Mouse (Mus musculus): ENCODE measurements around the gene Atxn7. TPM values are rescaled to one million over a fixed set of nuclear protein-coding genes. Genes with fewer than 3 reads are reported as not detected.
"Not testable (repeated sequence)": the region's sequence is repeated elsewhere in the genome, so short reads cannot be mapped to it uniquely, and the experiment has no call there.

Gene Atxn7
- polyA plus RNA-seq, 1 experiment from 2014 or later: 5.0 TPM

- H3K27ac ChIP-seq: no peak overlapping the region
- no peak overlapping the region for H3K9ac ChIP-seq
- no peaks in the 10 kb centered on the region for H3K9me3 ChIP-seq
- H3K4me1 ChIP-seq: no peaks in the 10 kb centered on the region
- 70% methylated on average over 2 of the region's 2 CpGs for WGBS
- no peak overlapping the region for H3K4me3 ChIP-seq
- no peaks in the 10 kb centered on the region for H3K27me3 ChIP-seq (replicated peaks)
- no peak for ATAC-seq (replicated peaks)
- no peak overlapping the region for H3K4me2 ChIP-seq
- no peaks in the 10 kb centered on the region for H3K36me3 ChIP-seq (replicated peaks)
These were observed 75.1 kb downstream of the Atxn7 start for GRCm38 (mm10) chr14:14036352-14036751.

GRCm38 (mm10) chr14:14038233-14038632 is 77.0 kb downstream of the Atxn7 start:
- Histone ChIP-seq H3K4me3 (no peak overlapping the region), H3K4me2 (no peak overlapping the region), H3K27ac (no peak overlapping the region), H3K9me3 (no peaks in the 10 kb centered on the region), H3K4me1 (no peaks in the 10 kb centered on the region), H3K9ac (no peak overlapping the region), H3K36me3 (replicated peaks) (no peaks in the 10 kb centered on the region), H3K27me3 (replicated peaks) (no peaks in the 10 kb centered on the region)
- 84% methylated on average over 2 of the region's 2 CpGs for WGBS
- no peak for ATAC-seq (replicated peaks)

- Histone ChIP-seq H3K9me3 (no peaks in the 10 kb centered on the region), H3K36me3 (replicated peaks) (no peaks in the 10 kb centered on the region), H3K27me3 (replicated peaks) (no peaks in the 10 kb centered on the region), H3K9ac (no peak overlapping the region), H3K4me2 (no peak overlapping the region), H3K27ac (no peak overlapping the region), H3K4me3 (no peak overlapping the region), H3K4me1 (no peaks in the 10 kb centered on the region)
- 74% methylated on average over 4 of the region's 4 CpGs for WGBS
- ATAC-seq (replicated peaks): no peak
These were observed 81.1 kb downstream of the Atxn7 start for GRCm38 (mm10) chr14:14042336-14042735.

- Histone ChIP-seq H3K9ac (no peak overlapping the region), H3K36me3 (replicated peaks) (no peaks in the 10 kb centered on the region; the same call in 1 of the 2 replicates), H3K4me1 (no peaks in the 10 kb centered on the region), H3K27me3 (replicated peaks) (no peaks in the 10 kb centered on the region), H3K27ac (no peak overlapping the region), H3K4me2 (no peak overlapping the region), H3K9me3 (no peaks in the 10 kb centered on the region), H3K4me3 (no peak overlapping the region)
- 94% methylated on average over 2 of the region's 2 CpGs for WGBS
- ATAC-seq (replicated peaks): peak; percentile 88; the same call in 1 of the 2 replicates
These were observed 93.1 kb downstream of the Atxn7 start for GRCm38 (mm10) chr14:14054386-14054785.

GRCm38 (mm10) chr14:14059606-14060005 is 98.4 kb downstream of the Atxn7 start:
- not testable (repeated sequence) for H3K27ac ChIP-seq; H3K36me3 ChIP-seq (replicated peaks); ATAC-seq (replicated peaks); H3K9me3 ChIP-seq; H3K27me3 ChIP-seq (replicated peaks); H3K4me2 ChIP-seq; H3K4me3 ChIP-seq; H3K9ac ChIP-seq; H3K4me1 ChIP-seq

- Histone ChIP-seq H3K9ac (no peak overlapping the region), H3K4me2 (no peak overlapping the region), H3K4me3 (no peak overlapping the region), H3K36me3 (replicated peaks) (no peaks in the 10 kb centered on the region), H3K27ac (no peak overlapping the region), H3K9me3 (no peaks in the 10 kb centered on the region), H3K27me3 (replicated peaks) (no peaks in the 10 kb centered on the region), H3K4me1 (peaks cover 9% of the 10 kb centered on the region)
- 80% methylated on average over 11 of the region's 11 CpGs for WGBS
- no peak for ATAC-seq (replicated peaks)
These were observed 101.4 kb downstream of the Atxn7 start for GRCm38 (mm10) chr14:14062531-14063245.

- H3K27me3 ChIP-seq (replicated peaks): no peaks in the 10 kb centered on the region
- no peak overlapping the region for H3K27ac ChIP-seq
- peaks cover 16% of the 10 kb centered on the region for H3K4me1 ChIP-seq
These were observed 102.1 kb downstream of the Atxn7 start for GRCm38 (mm10) chr14:14063382-14063781.

GRCm38 (mm10) chr14:14064486-14065141 is 103.4 kb downstream of the Atxn7 start:
- H3K36me3 ChIP-seq (replicated peaks): no peaks in the 10 kb centered on the region
- no peak overlapping the region for H3K27ac ChIP-seq
- no peaks in the 10 kb centered on the region for H3K27me3 ChIP-seq (replicated peaks)
- H3K9ac ChIP-seq: no peak overlapping the region
- no peaks in the 10 kb centered on the region for H3K9me3 ChIP-seq
- WGBS: 15% methylated on average over 5 of the region's 5 CpGs
- H3K4me1 ChIP-seq: peaks cover 17% of the 10 kb centered on the region
- H3K4me2 ChIP-seq: no peak overlapping the region
- no peak for ATAC-seq (replicated peaks)
- no peak overlapping the region for H3K4me3 ChIP-seq

More at GRCm38 (mm10) chr14:14063382-14063781, 102.1 kb downstream of the Atxn7 start:
- Histone ChIP-seq H3K9ac (no peak overlapping the region), H3K36me3 (replicated peaks) (no peaks in the 10 kb centered on the region), H3K4me3 (no peak overlapping the region), H3K4me2 (no peak overlapping the region), H3K9me3 (no peaks in the 10 kb centered on the region)
- ATAC-seq (replicated peaks): 0 out of 2 replicates have a peak, but pooled peaks have one; percentile 21
- WGBS: 49% methylated on average over 5 of the region's 5 CpGs

- no peak overlapping the region for H3K4me2 ChIP-seq
- no peaks in the 10 kb centered on the region for H3K27me3 ChIP-seq (replicated peaks)
- no peak overlapping the region for H3K27ac ChIP-seq
- 24% methylated on average over 4 of the region's 4 CpGs for WGBS
- no peaks in the 10 kb centered on the region for H3K9me3 ChIP-seq
- no peak overlapping the region for H3K9ac ChIP-seq
- peaks cover 21% of the 10 kb centered on the region for H3K4me1 ChIP-seq
- no peak overlapping the region for H3K4me3 ChIP-seq
- H3K36me3 ChIP-seq (replicated peaks): no peaks in the 10 kb centered on the region
- ATAC-seq (replicated peaks): no peak
These were observed 103.9 kb downstream of the Atxn7 start for GRCm38 (mm10) chr14:14065142-14065498.

GRCm38 (mm10) chr14:14066241-14066640 is 105.0 kb downstream of the Atxn7 start:
- no peak overlapping the region for H3K4me2 ChIP-seq
- H3K9me3 ChIP-seq: no peaks in the 10 kb centered on the region
- H3K9ac ChIP-seq: no peak overlapping the region
- H3K4me3 ChIP-seq: no peak overlapping the region
- H3K4me1 ChIP-seq: peaks cover 32% of the 10 kb centered on the region
- H3K27ac ChIP-seq: no peak overlapping the region
- H3K36me3 ChIP-seq (replicated peaks): no peaks in the 10 kb centered on the region
- H3K27me3 ChIP-seq (replicated peaks): no peaks in the 10 kb centered on the region
- ATAC-seq (replicated peaks): no peak
- WGBS: 71% methylated on average over 6 of the region's 6 CpGs

GRCm38 (mm10) chr14:14067648-14068472 is 106.6 kb downstream of the Atxn7 start:
- H3K27ac ChIP-seq: peak overlapping the region; percentile 67
- H3K4me1 ChIP-seq: peaks cover 40% of the 10 kb centered on the region
- H3K4me2 ChIP-seq: peak overlapping the region; percentile 28
- 0 out of 2 replicates have a peak, but pooled peaks have one; percentile 26 for ATAC-seq (replicated peaks)
- 7% methylated on average over 10 of the region's 10 CpGs for WGBS
- no peak overlapping the region for H3K9ac ChIP-seq
- no peaks in the 10 kb centered on the region for H3K36me3 ChIP-seq (replicated peaks)
- H3K27me3 ChIP-seq (replicated peaks): no peaks in the 10 kb centered on the region
- H3K4me3 ChIP-seq: no peak overlapping the region
- H3K9me3 ChIP-seq: no peaks in the 10 kb centered on the region

GRCm38 (mm10) chr14:14068553-14068952 is 107.3 kb downstream of the Atxn7 start:
- no peak for ATAC-seq (replicated peaks)
- H3K4me1 ChIP-seq: peaks cover 40% of the 10 kb centered on the region
- no peak overlapping the region for H3K9ac ChIP-seq
- H3K27ac ChIP-seq: 0 out of 2 replicates have a peak overlapping the region, but pooled peaks have one; percentile 67
- no peak overlapping the region for H3K4me3 ChIP-seq
- no peak overlapping the region for H3K4me2 ChIP-seq
- H3K27me3 ChIP-seq (replicated peaks): no peaks in the 10 kb centered on the region
- 21% methylated on average over 3 of the region's 3 CpGs for WGBS
- no peaks in the 10 kb centered on the region for H3K36me3 ChIP-seq (replicated peaks)
- no peaks in the 10 kb centered on the region for H3K9me3 ChIP-seq

Data from midbrain, embryonic 15.5 days (tissue).